ENCODE assay signal across 29 mouse cellular contexts in the genomic region with DNA sequence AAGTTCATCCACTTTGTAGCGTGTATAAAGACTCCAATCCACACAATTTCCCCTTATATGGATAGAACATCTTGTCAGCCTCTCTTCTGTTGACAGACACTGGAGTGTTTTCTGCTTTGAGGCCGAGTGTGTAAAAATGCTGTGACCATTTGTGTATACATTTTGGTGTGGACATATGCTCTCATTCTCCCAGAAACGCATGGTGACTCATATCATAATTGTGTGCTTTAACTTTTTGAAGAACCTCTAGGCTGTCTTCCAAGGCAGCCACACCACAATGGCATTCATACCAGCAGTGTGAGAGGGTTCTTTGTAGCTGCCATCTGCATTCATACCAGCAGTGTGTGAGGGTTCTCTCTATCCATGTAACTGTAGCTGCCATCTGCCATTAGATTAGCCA. TPM values are rescaled to one million over a fixed set of nuclear protein-coding genes. Genes with fewer than 3 reads are reported as not detected.
DNase-seq lines count a peak whose midpoint lies in the region; ATAC-seq and TF ChIP-seq lines count a peak whose summit lies in the region.
"Had no signal": no experiment of that assay in that cellular context is flagged by ENCODE, and none has a peak within 500 bp of the region (broad histone marks: within the 10 kb centered on the region; RNA-seq: fewer than 3 reads in every experiment).

No protein-coding gene starts in this region.

- H3K36me3 ChIP-seq in C2C12 (ENCODE audit: control insufficient read depth, insufficient read depth), result no peaks in the 10 kb centered on the region
- H3K36me3 ChIP-seq in midbrain, embryonic 11.5 days (ENCODE audit: control insufficient read depth, insufficient read depth, low read length), result no peaks in the 10 kb centered on the region
- H3K36me3 ChIP-seq: embryonic facial prominence, embryonic 10.5 days; embryonic facial prominence, embryonic 13.5 days; G1E; heart, embryonic 12.5 days; heart, embryonic 15.5 days had no signal

- H3K79me3 ChIP-seq in C2C12 (ENCODE audit: low read depth), result no peaks in the 10 kb centered on the region

- 87% methylated on average over 3 of the region's 3 CpGs for WGBS in midbrain, embryonic 11.5 days

- TF ChIP-seq CTCF in C2C12 (IDR thresholded peaks at IDR 0.05; ENCODE audit: control insufficient read depth, insufficient read depth, insufficient read length), result no peak

- no peak overlapping the region for H3ac ChIP-seq in C2C12 (ENCODE audit: control insufficient read depth, insufficient read length, low read depth)

- H3K4me3 ChIP-seq in C2C12 (ENCODE audit: insufficient read depth, poor library complexity, severe bottlenecking), result no peak overlapping the region
- H3K4me3 ChIP-seq in midbrain, embryonic 11.5 days (ENCODE audit: low read depth, low read length), result no peak overlapping the region
- H3K4me3 ChIP-seq: embryonic facial prominence, embryonic 10.5 days; embryonic facial prominence, embryonic 13.5 days; heart, embryonic 12.5 days; heart, embryonic 15.5 days had no signal

- no peak overlapping the region for H3K27ac ChIP-seq in midbrain, embryonic 11.5 days (ENCODE audit: low read depth, low read length)
- H3K27ac ChIP-seq: embryonic facial prominence, embryonic 10.5 days; embryonic facial prominence, embryonic 13.5 days; heart, embryonic 15.5 days; hindbrain, embryonic 14.5 days; hindbrain, postnatal 0 days had no signal

- H3K9ac ChIP-seq in midbrain, embryonic 11.5 days (ENCODE audit: low read length), result no peak overlapping the region
- H3K9ac ChIP-seq: embryonic facial prominence, embryonic 13.5 days; heart, embryonic 12.5 days; heart, embryonic 15.5 days; hindbrain, embryonic 14.5 days had no signal

- no peak overlapping the region for H3K4me2 ChIP-seq in midbrain, embryonic 11.5 days
- H3K4me2 ChIP-seq: embryonic facial prominence, embryonic 13.5 days; heart, embryonic 12.5 days; heart, embryonic 15.5 days; hindbrain, embryonic 14.5 days had no signal

- no peaks in the 10 kb centered on the region for H3K27me3 ChIP-seq in C2C12 (ENCODE audit: control insufficient read depth, insufficient read depth, insufficient read length)
- no peaks in the 10 kb centered on the region for H3K27me3 ChIP-seq in midbrain, embryonic 11.5 days (ENCODE audit: control insufficient read depth, insufficient read depth, low read length)
- H3K27me3 ChIP-seq: embryonic facial prominence, embryonic 13.5 days; heart, embryonic 12.5 days; heart, embryonic 15.5 days had no signal

- DNase-seq in frontal cortex, postnatal 10 days (ENCODE audit: low spot score in 2 of 2), result no peak
- peak; percentile 42 for DNase-seq in 3134 (ENCODE audit: extremely low read depth, insufficient read length, low spot score)
- peak; percentile 34 for DNase-seq in brain, adult 2 months (ENCODE audit: low read depth, low spot score)
- DNase-seq in left cerebral cortex, adult 9 months (ENCODE audit: low spot score in 2 of 2), result no peak
- DNase-seq in midbrain, embryonic 11.5 days (ENCODE audit: low spot score, missing footprints), result no peak
- DNase-seq in thymus, postnatal 36 days, result no peak
- DNase-seq: adrenal gland, adult 8-10 months; adrenal gland, postnatal 25 days; cerebellum, adult 18-20 months; cerebellum, adult 9-11 months; cerebellum, postnatal 25 days; gastrocnemius, postnatal 25 days; heart, adult 18-20 months; heart, postnatal 14 days; heart, postnatal 4 days; kidney, adult 18-20 months had no signal

- peak; percentile 55; the same call in 1 of the 2 replicates for ATAC-seq in frontal cortex, adult (ENCODE audit: low TSS enrichment)
- ATAC-seq in midbrain, embryonic 11.5 days (ENCODE audit: low FRiP score), result no peak
- ATAC-seq: activated CD4-positive, CD25-positive, alpha-beta regulatory T cell, adult 4 months; forebrain, embryonic 14.5 days; hindbrain, postnatal 0 days; inflammation-experienced regulatory T-cells, adult 6 months; intestine, embryonic 16.5 days had no signal

- H3K9me3 ChIP-seq in midbrain, embryonic 11.5 days (ENCODE audit: control insufficient read depth, low read length), result no peaks in the 10 kb centered on the region
- H3K9me3 ChIP-seq: embryonic facial prominence, embryonic 13.5 days; G1E; heart, embryonic 15.5 days had no signal

- no peaks in the 10 kb centered on the region for H3K79me2 ChIP-seq in C2C12 (ENCODE audit: control insufficient read depth, insufficient read depth)

- no peaks in the 10 kb centered on the region for H3K4me1 ChIP-seq in midbrain, embryonic 11.5 days (ENCODE audit: control insufficient read depth, insufficient read depth, low read length)
- H3K4me1 ChIP-seq: embryonic facial prominence, embryonic 10.5 days; embryonic facial prominence, embryonic 13.5 days; heart, embryonic 12.5 days; heart, embryonic 15.5 days had no signal

TF ChIP-seq in C2C12, 6 proteins besides CTCF, POLR2A, EP300 and RAD21:
- TF ChIP-seq MYOD1 (IDR thresholded peaks at IDR 0.05; ENCODE audit: control insufficient read depth, insufficient read length, low read depth) (peak; percentile 4), MYOG (IDR thresholded peaks at IDR 0.05; ENCODE audit: control insufficient read depth, extremely low read depth, insufficient read length) (no peak), MAX (IDR thresholded peaks at IDR 0.05) (peak; percentile 23)

RNA-seq across cellular contexts. Expression of gene Sec22a, which starts 21.9 kb away (rescaled TPM):
- polyA plus RNA-seq in C2C12 (2012; fragmentation: generic; extraction: Trizol), result 8.2 TPM
- 40.5 and 43.0 TPM in 2 replicates for polyA plus RNA-seq in midbrain, embryonic 11.5 days (2014; fragmentation: Nextera tagmentation; extraction: Ambion mirVana)

Comparison
In these comparisons a context has a peak if more than half of its experiments do, and no peak if none do; other contexts are left out.
1. DNase-seq: peak in 3134 (single experiment) and brain, adult 2 months (single experiment); none in frontal cortex, postnatal 10 days (0 of 2), left cerebral cortex, adult 9 months (0 of 2), midbrain, embryonic 11.5 days (single experiment) and thymus, postnatal 36 days (0 of 2).